Mouse (Mus musculus) thymus, postnatal 4 days (tissue): ENCODE data around the gene Sobp.

Experiments
- DNase-seq: peaks from one replicate; pipeline ENCODE4 v3.0.0; 2021

Gene Sobp

GRCm38 (mm10) chr10:43027006-43027405 lies 147.3 kb downstream of the Sobp start:
- DNase-seq: no peak

DNA sequence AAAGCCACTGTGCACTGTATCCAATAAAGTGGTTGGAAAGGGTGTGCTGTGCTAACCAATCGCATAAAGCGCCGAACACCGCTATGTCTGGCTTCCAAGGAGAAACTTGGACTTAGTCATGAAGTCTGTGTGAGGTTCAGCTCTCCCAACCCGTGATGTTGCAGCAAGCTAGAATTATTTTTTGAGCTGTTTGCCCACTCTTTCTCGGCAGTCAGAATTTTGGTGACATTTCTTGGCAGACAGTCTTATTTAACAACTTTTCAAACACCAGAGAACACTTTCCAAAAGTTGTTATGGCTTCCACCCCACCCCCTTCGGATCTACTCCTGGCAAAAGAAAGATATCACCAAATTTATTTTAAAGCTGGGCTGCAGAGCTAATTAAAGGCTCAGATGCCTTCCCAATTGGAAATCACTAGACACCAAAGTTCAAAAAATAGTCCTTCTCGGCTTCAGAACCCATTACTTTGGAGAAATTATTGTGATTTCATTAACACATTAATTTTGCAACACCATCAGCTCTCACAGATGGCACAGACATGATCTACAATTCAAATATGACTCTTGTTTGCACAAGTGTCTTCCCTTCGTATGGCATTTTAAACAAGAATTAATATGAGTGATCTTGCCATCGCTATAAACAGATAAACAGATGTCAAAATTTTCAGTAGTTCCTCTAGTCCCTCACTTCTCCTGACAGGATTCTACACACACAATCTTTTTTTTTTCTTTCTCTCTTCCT lies 150.7 kb downstream of the Sobp start:
- no peak for DNase-seq

GRCm38 (mm10) chr10:43022190-43022761 lies 152.1 kb downstream of the Sobp start:
- no peak for DNase-seq

DNA sequence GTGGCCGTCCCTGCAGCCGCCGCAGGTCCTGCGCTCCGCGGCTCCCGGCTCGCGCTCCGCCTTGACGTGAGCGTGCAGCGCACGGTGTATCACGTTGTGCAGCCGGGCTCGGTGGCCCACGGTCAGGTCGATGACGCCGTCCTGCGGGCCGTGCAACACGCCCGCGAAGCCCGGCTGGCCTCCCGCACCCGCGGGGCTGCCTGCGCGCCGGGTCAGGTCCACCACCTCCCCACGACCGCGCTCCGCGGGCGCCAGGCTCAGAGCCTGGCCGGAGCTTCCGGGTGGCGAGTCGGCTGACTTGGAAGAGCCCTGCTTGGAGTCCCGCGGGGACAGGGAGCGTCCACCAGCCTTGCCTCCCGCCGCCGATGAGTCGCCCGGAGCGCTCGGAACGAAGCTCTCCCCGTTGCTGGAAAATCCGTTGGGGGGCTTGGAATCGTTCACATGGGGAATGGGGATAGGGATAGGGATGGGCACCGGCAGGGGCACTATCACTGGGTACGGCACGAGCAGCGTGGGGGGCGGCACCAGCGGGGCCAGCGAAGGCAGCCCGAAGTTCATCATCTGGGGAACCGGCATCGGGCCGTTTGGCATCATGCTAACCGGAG lies 152.7 kb downstream of the Sobp start:
- peak; percentile 25 for DNase-seq

GRCm38 (mm10) chr10:43021017-43021416 lies 153.3 kb downstream of the Sobp start:
- no peak for DNase-seq

DNA sequence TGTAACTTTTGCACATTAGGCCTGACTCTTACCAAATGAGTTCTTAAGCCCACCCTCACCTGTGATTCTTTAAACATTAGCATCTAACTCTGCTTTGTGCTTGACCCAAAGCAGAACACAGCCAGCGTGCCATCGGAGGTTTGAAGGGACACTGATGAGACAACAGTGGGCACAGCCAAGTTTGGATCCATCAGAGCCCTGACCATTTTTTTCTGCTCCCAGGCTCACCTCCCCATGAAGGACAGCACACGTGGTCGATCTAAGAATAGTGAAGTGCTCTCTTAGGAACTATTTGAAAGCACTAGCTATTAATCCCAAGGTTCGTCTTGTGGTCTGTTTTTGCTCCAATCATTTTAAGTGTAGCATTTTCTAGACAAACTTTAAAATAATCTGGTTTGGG lies 159.5 kb downstream of the Sobp start:
- DNase-seq: no peak

DNA sequence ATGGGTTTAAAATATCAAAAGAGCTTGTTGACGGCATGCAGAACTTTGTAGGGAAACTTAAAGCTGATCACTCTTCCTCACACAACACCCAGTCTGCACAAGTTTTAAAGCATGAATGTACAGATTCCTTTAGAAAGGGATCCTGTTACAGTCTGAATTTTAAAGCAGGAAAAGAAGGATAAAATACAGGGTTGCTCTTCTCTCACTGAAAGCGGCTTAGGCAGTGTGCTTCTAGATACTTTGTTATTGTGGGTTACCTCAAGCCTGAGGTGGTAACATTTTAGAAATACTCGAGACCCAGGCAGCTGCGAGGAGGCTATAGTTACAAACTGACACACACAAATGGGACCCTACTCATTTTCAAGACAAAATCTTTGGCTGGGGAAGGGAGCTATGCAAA lies 160.0 kb downstream of the Sobp start:
- no peak for DNase-seq

DNA sequence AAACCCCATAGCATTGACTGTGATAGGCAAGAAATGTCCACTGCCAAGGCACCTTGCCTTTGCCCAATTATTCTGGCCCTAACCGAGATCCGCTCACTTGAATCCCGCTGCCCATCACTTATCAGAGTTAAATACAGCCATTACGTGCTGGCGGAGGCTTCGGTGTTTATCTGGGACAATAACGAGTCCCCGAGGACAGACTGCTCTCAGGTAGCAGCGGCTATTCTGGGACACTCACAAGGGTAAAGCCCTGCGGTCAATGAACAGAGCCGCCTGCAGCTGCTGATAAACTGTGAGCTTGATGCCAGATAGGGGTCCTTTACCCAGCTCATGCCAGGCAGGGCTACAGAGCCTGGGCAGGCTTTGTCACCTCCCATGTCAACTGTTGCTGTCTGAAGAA lies 166.2 kb downstream of the Sobp start:
- no peak for DNase-seq

GRCm38 (mm10) chr10:43006534-43006933 lies 167.8 kb downstream of the Sobp start:
- no peak for DNase-seq

DNA sequence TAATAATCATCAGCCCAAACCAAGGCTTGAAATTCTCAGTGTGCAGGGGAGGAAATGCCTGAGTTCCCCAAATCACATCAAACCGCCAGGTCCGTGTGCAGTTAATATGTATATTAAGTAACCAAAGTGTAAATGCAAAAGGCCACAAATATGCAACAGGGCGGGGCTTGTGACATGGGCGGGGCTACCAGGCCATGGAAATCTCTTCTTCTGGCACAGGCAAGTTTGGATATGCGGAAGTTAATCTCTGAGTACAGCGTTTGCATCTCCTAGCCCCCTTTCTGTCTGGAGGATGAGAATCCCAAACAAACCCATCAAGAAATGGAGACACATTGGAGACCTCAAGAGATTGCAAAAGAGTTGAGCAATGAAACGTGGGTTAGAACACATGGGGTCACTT lies 168.7 kb downstream of the Sobp start:
- DNase-seq: no peak

GRCm38 (mm10) chr10:43005031-43005430 lies 169.3 kb downstream of the Sobp start:
- DNase-seq: no peak

- no peak for DNase-seq
These were observed 170.1 kb downstream of the Sobp start for GRCm38 (mm10) chr10:43004174-43004734.

DNA sequence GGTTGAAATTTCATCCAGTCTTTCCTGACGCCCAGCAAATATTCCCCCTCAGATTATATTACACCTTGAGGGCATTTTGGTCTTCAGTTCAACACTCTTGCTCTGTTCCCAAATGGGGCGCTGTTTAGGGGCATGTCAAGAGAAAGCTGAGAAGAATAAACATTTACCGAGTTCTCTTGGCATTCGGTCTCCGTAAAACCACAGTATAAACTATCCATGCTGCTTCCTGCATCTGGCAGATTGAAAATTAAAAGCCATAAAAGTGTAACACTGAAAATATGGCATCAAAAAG lies 170.9 kb downstream of the Sobp start:
- no peak for DNase-seq

DNA sequence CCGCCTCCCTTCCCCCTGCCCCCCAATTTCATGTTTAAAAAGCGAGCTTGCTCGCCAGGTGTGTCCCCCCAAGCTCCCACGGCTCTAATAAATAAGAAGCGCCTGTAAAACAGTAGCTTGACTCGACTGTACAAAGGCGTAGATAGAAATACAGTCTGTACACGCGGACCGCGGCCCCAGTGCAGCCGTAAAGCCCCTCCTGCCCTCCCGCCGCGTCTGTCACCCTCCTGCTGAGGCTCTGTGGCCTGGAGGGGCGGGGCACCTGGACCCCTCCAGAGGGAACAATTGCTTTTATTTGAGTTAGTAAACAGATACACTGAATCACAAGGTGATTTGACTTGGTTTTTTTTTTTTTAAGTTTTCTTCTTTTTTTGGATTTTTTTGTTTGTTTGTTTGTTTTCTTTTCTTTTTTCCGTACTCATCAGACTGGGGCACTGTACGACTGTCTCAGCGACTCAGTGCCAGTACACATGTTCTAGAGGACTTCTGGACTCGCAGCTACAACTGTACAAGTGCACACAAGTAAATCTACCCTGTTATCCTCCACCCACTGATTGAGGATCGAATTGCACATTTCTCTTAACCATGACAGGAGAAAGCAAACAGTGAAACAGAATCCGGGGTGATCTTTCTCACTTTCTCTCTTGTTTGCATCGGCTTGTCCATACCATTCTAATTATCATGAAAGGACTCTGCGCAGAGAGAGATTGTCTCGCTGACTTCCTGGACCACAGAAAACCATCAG lies 171.4 kb downstream of the Sobp start:
- DNase-seq: peak; percentile 35

GRCm38 (mm10) chr10:43002066-43002678 lies 172.2 kb downstream of the Sobp start:
- peak; percentile 26 for DNase-seq

- DNase-seq: no peak
These were observed 172.9 kb downstream of the Sobp start for GRCm38 (mm10) chr10:43001433-43001832.

GRCm38 (mm10) chr10:42999324-42999723 lies 175.0 kb downstream of the Sobp start:
- DNase-seq: no peak

- DNase-seq: no peak
These were observed 177.1 kb downstream of the Sobp start for GRCm38 (mm10) chr10:42997278-42997677.

- DNase-seq: no peak
These were observed 178.8 kb downstream of the Sobp start for GRCm38 (mm10) chr10:42995484-42995895.

DNA sequence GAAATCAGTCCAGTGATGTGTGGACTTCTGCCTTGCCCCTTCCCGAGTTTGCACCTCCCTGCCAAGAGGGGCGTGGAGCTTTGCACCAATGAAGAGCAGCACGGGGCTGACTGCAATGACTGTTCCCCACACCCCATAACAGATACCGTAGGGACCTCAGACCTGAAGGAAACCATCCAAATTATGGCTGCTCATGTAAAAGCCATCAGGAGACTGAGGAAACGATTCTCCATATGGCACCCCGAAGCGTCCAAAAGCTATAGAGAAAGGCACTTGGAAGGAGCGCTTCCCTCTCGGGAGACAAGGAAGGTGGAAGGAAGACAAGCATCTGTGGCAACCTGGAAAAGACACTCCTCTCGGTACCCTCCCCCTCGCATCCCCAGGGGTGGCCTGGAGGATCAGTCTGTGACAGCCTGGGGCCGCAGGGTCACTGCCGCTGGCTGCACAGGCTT lies 180.0 kb downstream of the Sobp start:
- DNase-seq: no peak

DNA sequence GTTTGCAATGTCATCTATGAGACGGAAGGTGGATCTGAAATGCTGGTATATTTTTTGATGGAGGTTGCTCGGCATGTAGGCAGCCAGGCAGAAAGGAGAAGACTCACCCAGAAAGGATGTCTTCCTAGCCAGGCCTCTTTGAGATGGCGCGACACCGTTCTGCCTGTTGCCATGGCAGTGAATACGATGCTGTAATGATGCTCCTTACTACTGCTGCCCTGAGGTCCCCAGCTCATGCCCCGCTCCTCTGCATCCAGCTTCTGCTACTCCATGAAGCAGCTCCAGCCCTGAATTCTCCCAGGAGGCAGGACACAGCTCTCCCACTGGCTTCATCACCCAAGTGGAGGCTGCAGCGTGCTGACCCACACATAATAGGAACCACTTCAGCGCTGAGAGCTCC lies 183.3 kb downstream of the Sobp start:
- no peak for DNase-seq

GRCm38 (mm10) chr10:42989910-42990309 lies 184.4 kb downstream of the Sobp start:
- DNase-seq: peak; percentile 86

DNA sequence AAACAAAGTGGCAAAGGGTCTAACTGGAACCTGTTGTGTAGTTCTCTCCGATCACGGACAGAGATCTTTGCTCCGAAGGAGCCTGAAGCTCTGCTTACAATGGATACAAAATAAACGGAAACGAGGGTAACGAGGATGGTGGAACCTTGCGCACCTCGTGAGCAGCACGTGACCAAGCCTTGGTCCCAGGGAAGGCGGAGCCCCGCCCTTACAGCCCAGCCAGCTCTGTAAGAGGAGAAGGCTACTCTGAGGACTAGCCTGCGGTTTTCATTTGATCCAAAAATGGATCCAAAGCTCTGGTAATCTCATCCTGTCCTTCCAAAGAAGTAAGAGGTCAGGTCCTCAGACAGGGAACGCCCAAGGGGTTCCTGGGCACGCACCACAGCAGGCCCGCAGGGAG lies 185.7 kb downstream of the Sobp start:
- DNase-seq: no peak
